Mouse (Mus musculus): ENCODE results near the gene Ctsq. TPM values are rescaled to one million over a fixed set of nuclear protein-coding genes. Genes with fewer than 3 reads are reported as not detected.

Gene Ctsq
- not detected for total RNA-seq (2023)

GRCm38 (mm10) chr13:61040531-61040930 lies at the start of gene Ctsq:
TSS of gene Ctsq (minus strand) at chr13:61040631.

GRCm38 (mm10) chr13:61005859-61006258 lies 34.6 kb downstream of the Ctsq start, which contains the start of gene Ctsj:
TSS of gene Ctsj (minus strand) at chr13:61005959.

Other genes starting within 250 kb of the Ctsq start
- not detected for gene Ctsll3, start 237.8 kb downstream of the Ctsq start, total RNA-seq (2023)
- gene 4930486L24Rik, start 176.2 kb downstream of the Ctsq start, total RNA-seq (2023) = not detected
- not detected for gene Gm49392, start 143.7 kb downstream of the Ctsq start, total RNA-seq (2023)
- under 1 TPM in 1 of 2 experiments, not detected in 1; 0.46 TPM for gene Ctla2b, start 143.2 kb downstream of the Ctsq start, total RNA-seq (2023)
- gene Tpbpb, start 135.8 kb downstream of the Ctsq start, total RNA-seq (2023) = not detected
- not detected for gene Gm49393, start 105.0 kb downstream of the Ctsq start, total RNA-seq (2023)
- not detected for gene Gm49391, start 104.1 kb downstream of the Ctsq start, total RNA-seq (2023)
- 1 to 10 TPM in 1 of 2 experiments, under 1 TPM in 1; 0.71 to 1.8 TPM for gene Ctla2a, start 104.0 kb downstream of the Ctsq start, total RNA-seq (2023)
- gene Tpbpa, start 98.6 kb downstream of the Ctsq start, total RNA-seq (2023) = not detected
- not detected for gene Ctsj, start 34.7 kb downstream of the Ctsq start, total RNA-seq (2023)
- not detected for gene Ctsr, start 123.6 kb upstream of the Ctsq start, total RNA-seq (2023)
- gene Cts6, start 162.8 kb upstream of the Ctsq start, total RNA-seq (2023) = not detected
- not detected for gene Cts8, start 214.7 kb upstream of the Ctsq start, total RNA-seq (2023)
- not detected for gene Gm49398, start 248.2 kb upstream of the Ctsq start, total RNA-seq (2023)

Measured in neutrophil, adult 59 days (primary cell).